Mouse (Mus musculus): ENCODE results near the gene Lgalsl.

Lgalsl gene

GRCm38 (mm10) chr11:20823961-20824360 lies 6.9 kb downstream of the Lgalsl start:
- no peak for DNase-seq (ENCODE audit: low spot score)

- no peak for DNase-seq (ENCODE audit: low spot score)
Observed at GRCm38 (mm10) chr11:20823301-20823700, 7.6 kb downstream of the Lgalsl start.

- no peak for DNase-seq (ENCODE audit: low spot score)
Observed at GRCm38 (mm10) chr11:20821351-20821750, 9.5 kb downstream of the Lgalsl start.

GRCm38 (mm10) chr11:20813901-20814523 lies 16.8 kb downstream of the Lgalsl start:
- DNase-seq (ENCODE audit: low spot score), result no peak

- DNase-seq (ENCODE audit: low spot score), result no peak
Observed at GRCm38 (mm10) chr11:20812153-20812887, 18.5 kb downstream of the Lgalsl start.

- DNase-seq (ENCODE audit: low spot score), result no peak
Observed at GRCm38 (mm10) chr11:20806659-20807058, 24.2 kb downstream of the Lgalsl start.

- DNase-seq (ENCODE audit: low spot score), result no peak
Observed at GRCm38 (mm10) chr11:20805604-20806249, 25.1 kb downstream of the Lgalsl start.

- DNase-seq (ENCODE audit: low spot score), result no peak
Observed at GRCm38 (mm10) chr11:20804416-20804815, 26.4 kb downstream of the Lgalsl start.

- no peak for DNase-seq (ENCODE audit: low spot score)
Observed at GRCm38 (mm10) chr11:20800277-20801092, 30.4 kb downstream of the Lgalsl start.

GRCm38 (mm10) chr11:20797841-20798240 lies 33.0 kb downstream of the Lgalsl start:
- DNase-seq (ENCODE audit: low spot score), result no peak

GRCm38 (mm10) chr11:20795466-20795865 lies 35.4 kb downstream of the Lgalsl start:
- DNase-seq (ENCODE audit: low spot score), result no peak

- DNase-seq (ENCODE audit: low spot score), result no peak
Observed at GRCm38 (mm10) chr11:20794913-20795254, 36.0 kb downstream of the Lgalsl start.

GRCm38 (mm10) chr11:20794196-20794912 lies 36.5 kb downstream of the Lgalsl start:
- DNase-seq (ENCODE audit: low spot score), result peak; percentile 66

GRCm38 (mm10) chr11:20793676-20794075 lies 37.2 kb downstream of the Lgalsl start:
- DNase-seq (ENCODE audit: low spot score), result no peak

- DNase-seq (ENCODE audit: low spot score), result no peak
Observed at GRCm38 (mm10) chr11:20792667-20793066, 38.2 kb downstream of the Lgalsl start.

GRCm38 (mm10) chr11:20791334-20791733 lies 39.5 kb downstream of the Lgalsl start:
- DNase-seq (ENCODE audit: low spot score), result no peak

- DNase-seq (ENCODE audit: low spot score), result no peak
Observed at GRCm38 (mm10) chr11:20789015-20789414, 41.8 kb downstream of the Lgalsl start.

GRCm38 (mm10) chr11:20788070-20788469 lies 42.8 kb downstream of the Lgalsl start:
- DNase-seq (ENCODE audit: low spot score), result no peak

- DNase-seq (ENCODE audit: low spot score), result no peak
Observed at GRCm38 (mm10) chr11:20786191-20786590, 44.7 kb downstream of the Lgalsl start.

GRCm38 (mm10) chr11:20785186-20785585 lies 45.7 kb downstream of the Lgalsl start:
- DNase-seq (ENCODE audit: low spot score), result no peak

GRCm38 (mm10) chr11:20784776-20785175 lies 46.1 kb downstream of the Lgalsl start:
- no peak for DNase-seq (ENCODE audit: low spot score)

- DNase-seq (ENCODE audit: low spot score), result no peak
Observed at GRCm38 (mm10) chr11:20783467-20783866, 47.4 kb downstream of the Lgalsl start.

All from c-Kit-positive CD71-positive TER-119-positive erythroid progenitor cells, embryonic 14.5 days (primary cell).